Mouse (Mus musculus): Measurements from ENCODE around the gene Nkx2-9. TPM values are rescaled to one million over a fixed set of nuclear protein-coding genes. Genes with fewer than 3 reads are reported as not detected.

Nkx2-9 gene
- total RNA-seq (2021), result under 1 TPM in 1 of 2 experiments, not detected in 1; 0.31 TPM

DNA sequence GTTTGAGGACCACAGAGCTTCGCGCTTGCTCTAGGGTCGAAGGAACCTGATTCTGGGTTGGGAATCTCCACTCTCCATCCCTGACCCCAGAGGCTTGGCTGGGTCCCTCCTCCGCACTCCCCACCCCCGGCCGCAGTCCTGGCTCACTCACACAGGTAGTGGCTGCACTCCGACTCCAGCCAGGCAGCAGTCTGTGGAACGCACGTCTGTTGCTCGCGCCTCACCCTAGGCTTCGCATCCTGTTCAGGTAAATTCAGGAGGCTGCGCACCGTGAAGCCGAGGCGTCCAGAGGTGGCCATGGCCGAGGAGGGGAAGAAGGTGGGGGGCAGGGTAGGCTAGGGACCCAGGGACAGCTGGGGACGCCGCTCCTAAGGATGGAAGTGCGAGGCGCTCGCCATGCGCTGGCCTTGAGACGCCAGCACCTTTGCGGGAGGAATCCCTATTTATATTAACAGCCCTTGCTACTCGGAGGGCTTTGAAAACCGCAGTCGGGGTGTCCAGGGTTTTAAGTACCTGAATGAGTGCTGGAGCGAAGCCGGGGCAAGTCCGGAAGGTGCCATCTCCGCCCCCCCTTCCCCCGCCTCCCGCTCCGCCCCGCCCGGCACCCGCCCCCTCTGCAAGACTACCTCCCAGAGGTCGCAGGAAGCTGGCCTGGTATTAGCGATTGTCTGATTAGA lies at the start of gene Nkx2-9:
Gene Nkx2-9, minus strand, starts transcription at position 524 of the 677 bp plus-strand sequence.
- intact Hi-C loops (cut with DNase I), result no loop called here
- no peak for DNase-seq

GRCm38 (mm10) chr12:56637181-56637566 lies 24.1 kb upstream of the Nkx2-9 start:
- peak; percentile 9 to 30 for DNase-seq
- intact Hi-C loops (cut with DNase I), result loop anchor here (1.0 to 5.0 kb wide), 2 partner anchors 45 to 579 kb away; no protein-coding TSS in a partner anchor

GRCm38 (mm10) chr12:56636534-56637180 lies 23.6 kb upstream of the Nkx2-9 start:
- intact Hi-C loops (cut with DNase I), result loop anchor here (1.0 to 5.0 kb wide), 2 partner anchors 44 to 578 kb away; no protein-coding TSS in a partner anchor
- DNase-seq, result peak in 1 of 2 experiments; percentile 18

- intact Hi-C loops (cut with DNase I), result no loop called here
- no peak for DNase-seq
Measured at GRCm38 (mm10) chr12:56616088-56616487, 3.0 kb upstream of the Nkx2-9 start.

GRCm38 (mm10) chr12:56615391-56615790 lies 2.3 kb upstream of the Nkx2-9 start:
- intact Hi-C loops (cut with DNase I), result no loop called here
- no peak for DNase-seq

DNA sequence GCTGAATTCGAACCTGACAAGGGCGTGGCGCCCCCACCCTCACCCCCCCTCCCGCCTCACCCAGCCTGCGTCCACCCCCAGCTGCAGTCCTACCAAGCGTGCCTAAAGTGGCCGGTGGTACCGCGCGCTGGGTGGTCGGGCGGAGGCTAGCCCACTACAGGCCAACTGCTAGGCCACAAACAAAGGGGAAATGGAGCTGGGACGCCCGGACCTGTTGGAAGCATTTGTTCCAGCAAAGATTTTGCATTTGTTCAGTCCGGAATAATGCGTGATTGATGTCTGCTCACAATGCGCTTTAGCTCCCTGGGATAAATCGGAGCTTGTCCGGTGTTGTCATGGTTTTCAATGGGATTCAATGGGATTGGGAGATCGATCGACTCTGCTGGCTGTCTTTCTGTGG lies 1.4 kb upstream of the Nkx2-9 start:
- intact Hi-C loops (cut with DNase I), result no loop called here

GRCm38 (mm10) chr12:56613916-56614510 lies 929 bp upstream of the Nkx2-9 start:
- DNase-seq, result no peak
- intact Hi-C loops (cut with DNase I), result no loop called here

More for the DNA sequence above, 1.4 kb upstream of the Nkx2-9 start:
- no peak for DNase-seq

DNA sequence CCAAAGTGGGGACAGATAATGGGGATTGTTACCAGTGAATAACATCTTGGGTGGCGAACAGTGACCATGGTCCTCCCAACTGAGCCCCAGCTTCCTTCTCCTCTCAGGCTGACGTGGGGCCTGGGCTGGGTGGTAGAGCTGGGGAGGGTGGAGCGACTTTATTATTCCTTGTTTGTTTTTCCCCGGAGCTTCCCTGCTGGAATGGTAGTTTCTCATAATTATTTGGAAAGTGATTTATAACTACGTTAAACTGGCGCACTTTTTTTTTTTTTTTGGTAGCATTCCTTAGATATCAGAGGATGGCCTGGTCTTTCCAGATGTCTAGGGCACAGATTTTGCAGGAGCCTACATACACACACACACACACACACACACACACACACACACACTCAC lies 350 bp upstream of the Nkx2-9 start:
- intact Hi-C loops (cut with DNase I), result no loop called here

GRCm38 (mm10) chr12:56612349-56612735 lies 742 bp downstream of the Nkx2-9 start:
- intact Hi-C loops (cut with DNase I), result no loop called here
- DNase-seq, result no peak

More for the DNA sequence above, 350 bp upstream of the Nkx2-9 start:
- no peak for DNase-seq

- intact Hi-C loops (cut with DNase I), result no loop called here
- no peak for DNase-seq
Measured at GRCm38 (mm10) chr12:56611504-56612348, 1.4 kb downstream of the Nkx2-9 start.

GRCm38 (mm10) chr12:56610851-56611250 lies 2.2 kb downstream of the Nkx2-9 start:
- intact Hi-C loops (cut with DNase I), result no loop called here
- no peak for DNase-seq

- intact Hi-C loops (cut with DNase I), result loop anchor here (5.0 kb wide), 1 partner anchor 46 kb away; no protein-coding TSS in a partner anchor
Measured at GRCm38 (mm10) chr12:56591722-56592121, 21.4 kb downstream of the Nkx2-9 start.

GRCm38 (mm10) chr12:56587830-56588229 lies 25.3 kb downstream of the Nkx2-9 start:
- intact Hi-C loops (cut with DNase I), result no loop called here
- DNase-seq, result no peak

More at GRCm38 (mm10) chr12:56591722-56592121, 21.4 kb downstream of the Nkx2-9 start:
- DNase-seq, result no peak

Other genes starting within 250 kb of the Nkx2-9 start
- gene Nkx2-1, start 76.4 kb downstream of the Nkx2-9 start, total RNA-seq (2021), result not detected
- gene Pax9, start 78.5 kb upstream of the Nkx2-9 start, total RNA-seq (2021), result under 1 TPM; 0.08 to 0.25 TPM